Mouse (Mus musculus) forebrain, embryonic 11.5 days (tissue): ENCODE results near the gene Ppil2. TPM values are rescaled to one million over a fixed set of nuclear protein-coding genes. Genes with fewer than 3 reads are reported as not detected.

Source experiments
- microRNA counts: library from miRNA; unstranded; fragments of <30 nt; microRNA quantifications from one replicate; lab custom pipeline; 2015
- microRNA-seq: library from miRNA; unstranded; fragments of <30 nt; microRNA quantifications from one replicate; pipeline ENCODE4, GENCODE M21; 2016; ENCODE audit not compliant: insufficient number of aligned reads
- polyA plus RNA-seq: library from polyadenylated mRNA; unstranded; fragments of >200 nt; fragmentation: Nextera tagmentation; extraction: Ambion mirVana; gene quantifications from 2 replicates; pipeline ENCODE4 v1.2.1, GENCODE M21; 2014

Gene Ppil2
- polyA plus RNA-seq, 1 experiment from 2014 or later = 153 TPM

MicroRNAs encoded within 50 kb of the gene (microRNA counts, 519-probe panel; counts per million panel counts)
- 6,686 counts per million, percentile 91 among the panel's probes with 10 or more counts for microRNA mmu-miR-130b (lab: Ali Mortazavi, UCI)
- 3,930 counts per million, percentile 27 among the panel's probes with 10 or more counts for microRNA mmu-miR-301b (lab: Ali Mortazavi, UCI)

Small RNA genes within 50 kb of the gene (microRNA-seq; reads per million reads assigned to microRNA genes)
- gene Mir130b (10,323 reads per million, percentile 92 among the genes with 10 or more reads in this experiment), gene Mir301b (297 reads per million, percentile 50 among the genes with 10 or more reads in this experiment)

Other genes with a start within 250 kb of the Ppil2 start
- gene Igll1, start 247.3 kb downstream of the Ppil2 start, polyA plus RNA-seq = not detected in 2 replicates
- 70.3 and 75.7 TPM in 2 replicates for gene Top3b, start 240.5 kb downstream of the Ppil2 start, polyA plus RNA-seq
- gene Vpreb1, start 240.4 kb downstream of the Ppil2 start, polyA plus RNA-seq = 0.63 and 1.3 TPM in 2 replicates
- gene Ppm1f, start 214.8 kb downstream of the Ppil2 start, polyA plus RNA-seq = 22.1 and 24.5 TPM in 2 replicates
- gene Mapk1, start 127.9 kb downstream of the Ppil2 start, polyA plus RNA-seq = 197 and 202 TPM in 2 replicates
- gene Ypel1, start 41.6 kb downstream of the Ppil2 start, polyA plus RNA-seq = 119 and 130 TPM in 2 replicates
- 104 and 111 TPM in 2 replicates for gene 2610318N02Rik, start 13.9 kb upstream of the Ppil2 start, polyA plus RNA-seq
- 64.9 and 68.4 TPM in 2 replicates for gene Sdf2l1, start 21.1 kb upstream of the Ppil2 start, polyA plus RNA-seq
- gene Ydjc, start 33.4 kb upstream of the Ppil2 start, polyA plus RNA-seq = 5.7 and 6.0 TPM in 2 replicates
- gene Ccdc116, start 36.0 kb upstream of the Ppil2 start, polyA plus RNA-seq = 0.61 and 0.97 TPM in 2 replicates
- gene Ube2l3, start 91.4 kb upstream of the Ppil2 start, polyA plus RNA-seq = 379 and 399 TPM in 2 replicates
- 1.6 and 1.9 TPM in 2 replicates for gene Rimbp3, start 97.3 kb upstream of the Ppil2 start, polyA plus RNA-seq
- 10.7 and 11.3 TPM in 2 replicates for gene Hic2, start 122.3 kb upstream of the Ppil2 start, polyA plus RNA-seq
- 7.7 and 10.5 TPM in 2 replicates for gene Tmem191c, start 164.8 kb upstream of the Ppil2 start, polyA plus RNA-seq
- gene Serpind1, start 220.1 kb upstream of the Ppil2 start, polyA plus RNA-seq = 0.20 and 0.48 TPM in 2 replicates